Mouse (Mus musculus) megakaryocyte, adult 5-6 weeks (primary cell): Measurements from ENCODE around the gene Cenpv. TPM values are rescaled to one million over a fixed set of nuclear protein-coding genes. Genes with fewer than 3 reads are reported as not detected.

Experiments used
- ATAC-seq: 2 replicates; pipeline ENCODE4 v1.8.0; 2016; ENCODE audit warnings: mild to moderate bottlenecking, inconsistent platforms; ENCODE audit not compliant: poor library complexity, severe bottlenecking
- total RNA-seq, 2 experiments: library from RNA; stranded (forward) in 1 of 2; stranded (reverse) in 1 of 2; fragments of 153-499, 151-499 nt in 1 of 2; fragments of 221-1000, 200-1000 nt in 1 of 2; gene quantifications; 2 replicates each; pipeline versions ENCODE4 v1.2.3 to v1.2.4; 2015 to 2017

Cenpv gene
- total RNA-seq, 2 experiments from 2014 or later, result 3.1 to 5.2 TPM

DNA sequence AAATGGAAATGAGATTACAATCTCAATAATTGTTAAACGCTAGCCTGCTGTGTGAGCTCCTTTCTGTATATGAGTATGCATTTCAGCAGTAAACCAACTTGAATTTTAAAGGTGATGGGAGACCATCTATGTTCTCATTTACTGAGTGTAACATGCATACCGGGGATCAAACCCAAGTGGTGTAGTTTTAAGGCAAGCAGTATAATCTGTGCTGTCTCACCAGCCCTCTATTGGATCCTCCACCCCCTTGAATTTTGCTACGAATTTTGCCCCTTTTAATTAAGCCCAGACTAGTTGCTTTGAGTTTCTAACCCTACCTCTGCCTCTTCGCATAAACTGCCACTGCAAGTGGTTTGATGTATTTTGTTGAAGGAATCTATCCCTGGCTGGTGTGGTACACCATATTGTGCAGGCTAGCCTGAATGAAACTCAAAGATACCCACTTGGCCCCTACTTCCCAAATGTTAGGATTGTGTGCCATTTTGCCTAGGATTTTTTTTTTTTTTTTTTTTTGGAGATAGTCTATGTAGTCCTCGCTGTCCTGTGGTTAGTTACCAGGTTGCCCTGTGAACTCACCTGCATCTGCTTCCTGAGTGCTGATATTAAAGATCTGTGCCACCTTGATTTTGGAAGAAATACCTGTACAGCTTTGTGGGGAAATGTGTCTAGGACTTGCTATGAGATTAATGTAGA lies 15.2 kb upstream of the Cenpv start:
- no peak for ATAC-seq

DNA sequence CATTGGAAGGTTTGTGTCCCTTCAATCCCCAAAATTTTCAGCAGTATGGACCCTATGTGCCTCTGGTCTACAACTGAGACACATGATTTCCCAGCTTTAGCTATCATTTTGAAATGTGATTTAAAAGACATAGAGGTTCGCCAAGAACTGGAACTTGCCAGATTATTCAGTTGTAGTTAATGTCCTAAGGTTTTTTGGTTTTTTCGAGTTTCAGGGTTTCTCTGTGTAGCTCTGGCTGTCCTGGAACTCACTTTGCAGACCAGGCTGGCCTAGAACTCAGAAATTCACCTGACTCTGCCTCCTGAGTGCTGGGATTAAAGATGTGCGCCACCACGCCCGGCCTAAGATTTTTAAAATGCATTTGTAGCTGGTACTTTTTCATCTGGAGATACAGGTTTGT lies 14.6 kb upstream of the Cenpv start:
- ATAC-seq, result no peak

DNA sequence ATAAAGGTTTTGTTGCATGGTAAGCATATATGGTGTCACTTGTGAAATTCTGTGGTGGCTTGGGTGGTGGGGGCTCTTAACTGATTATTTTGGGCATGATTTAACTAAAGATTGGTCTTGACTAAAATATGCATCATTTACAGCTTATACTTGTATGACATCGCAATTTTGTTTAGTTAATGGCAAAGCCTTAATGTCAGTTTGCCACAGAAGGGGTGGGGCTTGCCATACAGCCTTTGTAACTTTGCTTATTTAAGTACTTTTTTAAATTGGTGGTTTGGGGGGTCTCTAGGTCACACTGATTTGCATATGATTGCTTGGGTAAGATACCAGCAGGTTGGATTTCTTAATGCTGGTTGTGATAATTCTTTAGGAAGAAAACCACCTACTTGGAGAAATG lies 14.1 kb upstream of the Cenpv start:
- ATAC-seq, result no peak

DNA sequence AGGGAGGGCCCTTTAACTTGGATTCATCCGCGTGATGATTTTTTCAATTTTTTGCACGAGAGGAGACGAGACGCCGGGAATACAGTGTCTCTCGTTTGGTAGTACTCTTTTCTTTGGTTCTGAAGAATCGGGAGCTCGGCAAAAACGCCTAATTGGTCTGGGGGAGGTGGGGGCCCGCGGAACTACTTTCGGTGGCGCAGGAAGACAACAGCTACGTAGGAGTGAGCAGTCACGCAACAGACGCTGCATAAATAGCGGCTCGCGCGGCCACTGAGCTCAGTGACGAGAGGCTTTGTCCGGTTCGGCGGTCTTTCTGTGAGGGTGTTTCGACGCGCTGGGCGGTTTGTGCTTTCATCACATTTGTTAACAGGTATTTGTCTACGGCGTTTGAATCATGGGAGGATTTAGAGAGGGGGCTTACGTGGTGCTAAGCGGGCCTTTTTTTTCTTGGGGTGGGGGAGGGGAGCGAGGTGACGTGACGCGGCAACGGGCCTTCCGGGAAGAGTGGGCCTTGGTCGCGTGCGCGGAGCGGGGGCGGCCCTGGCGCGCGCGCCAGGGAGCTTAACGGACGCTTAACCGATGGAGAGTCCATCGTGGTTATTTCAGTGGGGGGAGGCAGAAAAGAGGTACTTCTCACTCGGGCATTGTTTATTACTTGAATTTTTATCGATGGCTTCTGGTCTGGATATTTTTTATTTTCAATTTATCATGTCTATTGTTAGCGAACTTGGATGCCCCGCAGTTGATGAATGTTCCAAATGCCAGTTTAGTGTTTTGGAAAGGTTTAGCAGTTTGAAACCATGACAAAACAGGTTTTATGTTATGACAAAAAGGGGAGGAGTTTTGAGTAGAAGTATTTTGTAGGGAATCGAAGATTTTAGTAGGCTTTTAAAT lies 12.4 kb upstream of the Cenpv start:
- peak; percentile 62 for ATAC-seq

DNA sequence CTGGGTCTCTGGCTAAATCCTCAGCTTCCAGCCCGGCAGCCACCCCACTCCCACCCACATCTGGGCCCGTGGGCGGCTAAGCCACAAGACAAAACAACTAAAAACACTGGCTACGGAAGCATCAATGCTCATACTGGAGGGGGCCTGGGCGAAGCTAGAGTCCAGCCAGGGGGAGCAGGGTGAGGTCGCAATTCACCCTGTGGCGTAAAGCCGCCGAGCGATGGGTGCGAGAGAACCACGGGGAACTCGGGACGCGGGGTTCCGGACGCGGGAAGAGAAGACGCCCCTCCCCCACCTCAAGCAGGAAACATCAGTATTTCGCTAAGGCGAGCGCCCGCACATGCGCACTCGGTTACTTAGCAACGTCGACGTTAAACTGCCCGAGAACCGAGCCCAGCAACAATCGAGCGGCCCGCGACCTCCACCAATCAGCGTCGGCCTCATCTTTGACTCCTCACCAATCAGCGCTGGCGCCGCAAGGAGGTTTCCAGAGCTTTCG lies 11.7 kb upstream of the Cenpv start, which contains the start of gene Ubb:
Gene Ubb, plus strand, starts transcription at position 445 of the 499 bp plus-strand sequence.
- peak; percentile 73 for ATAC-seq

DNA sequence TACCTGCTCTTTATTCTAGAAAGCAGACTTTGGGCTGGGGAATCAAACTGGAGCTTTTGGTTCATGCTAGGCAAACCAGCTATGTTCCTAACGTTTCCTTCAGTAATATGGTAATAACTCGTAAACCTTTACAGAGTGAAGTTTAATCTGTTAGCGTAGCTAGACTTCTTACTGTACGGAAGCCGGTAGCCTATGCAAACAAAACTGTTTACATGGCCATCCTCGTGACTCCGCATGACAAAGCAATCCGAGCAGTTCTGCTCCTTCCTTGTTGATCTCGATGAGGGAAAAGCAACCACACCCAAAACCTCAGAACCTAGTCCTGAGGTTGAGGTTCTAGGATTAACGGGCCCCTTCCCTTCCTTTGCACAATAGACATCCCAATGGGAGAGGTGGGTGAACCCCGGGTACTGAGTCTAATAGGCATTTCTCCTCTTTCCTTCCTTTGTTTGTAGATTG lies 11.2 kb upstream of the Cenpv start:
- ATAC-seq, result peak; percentile 44

DNA sequence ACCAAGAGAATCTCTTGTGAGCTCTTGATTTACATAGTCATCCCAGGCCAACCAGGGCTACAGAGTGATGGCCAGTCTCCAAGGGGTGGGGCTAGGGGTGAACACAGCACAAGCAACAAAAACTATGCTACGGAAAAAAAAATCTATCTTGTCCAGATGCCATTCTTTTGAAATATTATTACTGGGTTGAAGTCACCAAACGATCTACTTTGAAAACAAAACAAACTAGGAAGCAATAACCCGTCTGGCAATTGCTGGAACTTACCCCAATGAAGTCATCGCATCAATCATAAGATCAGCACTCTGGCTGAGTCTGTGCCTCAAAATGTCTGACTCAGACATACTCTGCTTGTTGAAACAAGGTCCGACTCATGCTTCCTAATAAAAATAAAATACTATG lies 10.7 kb upstream of the Cenpv start:
- ATAC-seq, result 0 out of 2 replicates have a peak, but pooled peaks have one; percentile 14

DNA sequence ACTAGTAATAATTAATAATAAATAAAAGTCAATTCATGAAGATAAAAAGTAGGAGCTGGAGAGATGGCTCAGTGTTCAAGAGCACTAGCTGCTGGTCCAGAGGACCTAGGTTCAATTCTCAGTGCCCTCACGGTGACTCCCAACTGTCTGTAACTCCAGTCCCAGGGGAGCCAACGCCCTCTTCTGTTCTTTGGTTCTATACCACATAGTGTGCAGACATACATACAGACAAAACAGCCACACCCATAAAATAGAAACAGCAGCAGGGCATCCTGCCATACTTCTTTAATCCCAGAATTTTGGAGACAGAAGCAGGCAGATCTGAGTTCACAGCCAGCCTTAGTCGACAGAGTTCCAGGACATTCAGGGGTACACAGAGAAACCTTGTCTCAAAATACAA lies 4.9 kb upstream of the Cenpv start:
- ATAC-seq, result no peak

DNA sequence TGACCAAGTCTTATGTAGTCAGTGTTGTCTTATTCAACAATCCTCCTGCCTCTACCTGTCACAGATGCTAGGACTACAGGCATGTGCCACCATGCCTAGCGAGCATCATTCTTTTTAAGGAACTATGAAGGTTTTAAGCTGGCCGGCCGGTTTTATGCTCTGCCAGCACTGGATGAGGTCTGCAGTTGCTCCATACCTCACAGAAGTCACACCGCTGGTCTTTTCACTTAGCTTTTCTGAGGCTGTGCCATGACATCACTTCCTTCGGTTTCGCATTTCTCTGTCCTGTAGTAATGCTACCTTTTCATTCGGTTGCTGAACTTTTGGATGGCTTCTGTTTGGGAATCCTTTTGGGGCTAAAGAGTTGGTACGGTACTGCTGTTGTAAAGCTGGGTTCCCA lies 2.5 kb upstream of the Cenpv start:
- peak; percentile 53 for ATAC-seq

DNA sequence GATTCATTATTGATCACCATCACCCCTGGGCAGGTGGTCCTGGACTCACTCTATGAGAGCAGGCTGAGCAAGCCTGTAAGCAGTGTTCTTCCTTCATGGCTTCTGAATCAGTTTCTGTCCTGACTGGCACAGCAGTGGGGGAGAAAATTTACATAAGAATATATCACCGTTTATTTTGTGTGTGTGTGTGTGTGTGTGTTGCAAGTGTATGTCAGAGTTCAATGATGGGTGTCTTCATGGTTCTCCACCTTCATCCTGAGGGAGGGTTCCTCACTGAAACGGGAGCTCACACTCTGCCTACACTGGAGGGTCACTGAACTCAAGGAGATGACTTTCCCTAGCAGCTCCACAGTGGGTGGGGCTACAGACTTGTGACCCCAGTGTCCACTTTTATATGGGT lies 1.9 kb upstream of the Cenpv start:
- no peak for ATAC-seq

DNA sequence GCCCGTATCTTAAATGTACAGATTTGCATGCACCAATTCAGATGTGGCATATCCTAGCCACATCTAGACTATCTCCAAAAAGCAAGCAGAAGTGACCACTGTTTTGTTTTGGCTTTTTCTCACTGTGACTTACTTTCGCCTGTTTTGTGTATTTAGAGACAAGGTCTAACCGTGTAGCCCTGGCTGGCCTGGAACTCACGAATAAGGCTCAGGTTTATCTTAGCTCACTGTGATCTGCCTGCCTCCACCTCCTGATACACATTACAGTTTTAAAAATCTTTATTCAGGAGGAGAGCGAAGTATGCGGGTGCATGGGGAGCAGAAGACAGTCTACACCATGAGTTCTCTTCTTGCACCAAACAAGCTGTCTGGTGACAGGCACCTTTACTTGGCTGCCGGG lies 1.1 kb upstream of the Cenpv start:
- no peak for ATAC-seq

DNA sequence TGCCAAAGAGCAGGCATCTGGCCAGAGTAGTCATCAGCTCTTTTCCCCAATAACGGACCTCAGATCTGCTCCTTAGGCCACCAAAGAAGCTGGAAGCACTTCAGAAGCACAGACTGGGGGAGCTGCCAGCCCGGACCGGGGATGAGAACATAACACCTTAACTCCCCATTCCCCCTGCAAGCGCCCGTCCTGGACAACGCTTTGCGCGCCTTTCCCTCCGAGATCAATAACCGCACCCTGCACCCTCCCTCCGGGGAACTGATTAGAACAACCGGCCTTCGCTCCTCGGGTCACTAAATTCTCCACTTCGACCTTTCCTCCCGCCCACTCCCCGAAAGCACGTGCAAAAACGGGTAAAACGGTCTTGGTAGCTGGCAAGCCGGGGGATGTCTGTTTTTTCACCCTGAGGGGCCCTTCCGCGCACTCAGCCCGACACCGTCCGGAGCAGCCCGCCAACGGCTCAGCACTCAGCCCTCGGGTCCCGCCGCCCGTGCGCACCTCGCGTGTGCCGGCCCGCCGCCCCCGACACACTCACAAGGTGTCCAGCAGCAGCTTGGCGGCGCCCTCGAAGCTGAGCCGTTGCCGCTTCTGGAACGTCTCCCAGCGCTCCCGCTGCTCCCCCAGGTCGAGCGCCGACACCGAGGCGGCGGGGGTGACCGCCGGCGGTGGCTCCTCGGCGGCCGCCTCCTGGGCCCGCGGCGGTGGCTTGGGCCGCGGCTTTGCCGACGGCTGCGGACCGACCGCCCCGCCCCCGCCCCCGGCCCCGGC lies 556 bp downstream of the Cenpv start:
- ATAC-seq, result peak; percentile 57

DNA sequence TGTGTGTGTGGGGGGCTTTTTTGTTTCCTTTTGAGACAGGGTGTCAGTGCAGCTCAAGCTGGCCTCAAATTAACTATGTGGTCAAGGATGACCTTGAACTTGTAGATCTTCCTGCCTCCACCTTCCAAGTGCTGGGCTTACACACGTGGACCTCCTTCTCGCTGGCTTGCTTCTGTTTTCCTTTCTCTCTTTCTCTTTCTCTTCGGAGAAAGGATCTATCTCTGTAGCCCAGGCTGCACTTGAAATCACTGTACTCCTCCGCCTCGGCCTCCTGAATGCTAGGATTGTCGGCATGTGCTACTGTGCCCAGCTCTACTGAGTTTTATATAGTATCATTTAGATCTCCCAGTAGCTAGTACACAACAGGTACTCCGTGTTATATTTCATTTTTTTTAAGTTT lies 1.5 kb downstream of the Cenpv start:
- ATAC-seq, result no peak

DNA sequence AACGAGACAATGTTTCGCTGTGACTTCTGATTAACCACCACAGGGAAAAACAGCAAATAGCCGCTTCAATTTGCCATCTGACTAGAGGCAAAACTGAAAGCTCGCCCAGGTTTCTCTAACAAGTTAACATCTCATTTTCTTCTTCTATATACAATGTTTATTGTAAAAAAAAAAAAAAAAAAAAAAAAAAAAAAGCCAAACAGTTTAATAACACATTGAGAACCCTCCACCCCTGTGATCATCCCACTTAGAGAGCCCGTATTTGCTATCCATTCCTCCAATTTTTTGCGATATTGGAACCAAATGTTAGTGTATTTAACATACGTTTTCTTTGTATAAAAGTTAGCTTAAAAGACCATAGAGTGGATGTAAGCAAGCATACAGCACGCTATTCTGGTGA lies 2.0 kb downstream of the Cenpv start:
- ATAC-seq, result no peak

DNA sequence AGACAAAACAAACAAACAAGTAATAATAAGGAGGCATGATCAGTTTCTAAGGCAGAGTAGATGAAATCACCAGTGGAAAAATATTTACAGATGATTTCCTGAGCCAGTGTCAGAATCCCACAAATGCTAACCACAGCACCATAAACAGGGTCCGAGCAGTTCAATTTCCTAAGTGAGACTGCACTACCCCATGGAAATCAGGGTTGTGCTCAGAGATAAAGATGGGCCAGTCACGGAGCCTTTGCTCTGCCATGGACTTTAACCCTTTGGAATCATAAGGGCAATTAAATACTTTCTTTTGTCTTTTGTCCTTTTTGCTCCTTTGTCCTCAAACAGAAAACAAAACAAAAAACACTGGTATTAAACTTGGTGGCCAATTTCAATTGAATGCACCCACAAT lies 16.8 kb downstream of the Cenpv start:
- ATAC-seq, result no peak

DNA sequence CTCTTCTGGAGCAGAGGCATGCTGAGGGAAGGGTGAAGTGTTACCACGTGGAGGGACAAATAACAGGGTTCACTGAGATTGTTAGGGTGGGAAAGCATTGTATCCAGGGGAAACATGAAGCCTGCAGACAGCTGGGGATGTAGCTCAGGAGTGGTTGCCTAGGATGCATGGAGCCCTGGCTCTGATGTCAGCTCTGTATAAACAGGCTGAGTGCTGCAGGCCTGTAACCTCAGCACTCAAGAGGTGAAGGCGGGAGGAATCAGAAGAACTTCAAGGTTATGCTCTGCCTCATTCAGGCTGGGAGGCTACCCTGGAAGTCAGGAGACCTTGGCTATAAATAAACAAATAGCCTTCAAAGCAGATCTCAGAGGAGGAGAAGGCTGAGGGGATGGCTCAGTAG lies 20.1 kb downstream of the Cenpv start:
- no peak for ATAC-seq

DNA sequence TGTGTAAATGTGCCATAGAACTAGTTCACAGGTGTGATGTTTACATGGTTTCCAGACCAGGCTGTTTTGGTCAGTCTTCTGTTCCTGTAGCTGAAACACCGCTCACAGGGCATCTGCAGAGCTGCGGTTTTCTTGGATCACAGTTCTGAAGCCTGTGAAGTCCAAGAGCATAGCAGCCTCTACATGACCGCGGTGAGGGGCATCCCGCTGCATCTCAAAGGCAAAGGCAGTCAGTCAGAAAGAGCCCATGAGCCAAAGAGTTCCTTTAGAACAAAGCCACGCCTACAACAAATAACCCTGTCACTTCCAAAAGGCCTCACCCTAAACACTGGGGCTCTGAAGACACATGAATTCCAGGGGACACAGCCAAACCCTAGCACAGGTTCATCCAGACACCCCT lies 25.8 kb downstream of the Cenpv start:
- no peak for ATAC-seq

DNA sequence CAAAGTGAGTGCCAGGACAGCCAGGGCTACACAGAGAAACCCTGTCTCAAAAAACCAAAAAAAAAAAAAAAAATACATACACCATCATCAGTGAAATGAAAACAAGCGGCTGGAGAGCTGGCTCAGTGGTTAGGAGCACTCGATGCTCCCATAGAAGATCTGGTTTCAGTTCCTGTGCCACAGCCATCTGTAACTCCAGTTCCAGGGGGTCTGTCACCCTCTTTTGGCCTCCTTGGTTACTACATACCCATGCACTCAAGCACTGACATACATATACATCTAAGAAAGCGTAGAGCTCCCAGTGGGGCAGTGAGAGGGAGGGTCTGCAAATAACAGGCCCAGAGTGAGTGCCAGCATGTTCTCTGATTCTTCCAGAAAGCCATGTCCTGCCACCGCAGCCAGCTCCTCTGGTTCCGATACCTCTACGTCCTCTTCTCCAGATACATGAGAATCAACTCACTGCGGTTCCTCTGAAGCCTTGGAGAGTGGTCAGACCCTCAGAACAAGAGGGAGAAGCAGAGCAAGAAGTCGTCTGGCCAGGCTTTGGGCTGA lies 26.5 kb downstream of the Cenpv start:
- 0 out of 2 replicates have a peak, but pooled peaks have one; percentile 47 for ATAC-seq

DNA sequence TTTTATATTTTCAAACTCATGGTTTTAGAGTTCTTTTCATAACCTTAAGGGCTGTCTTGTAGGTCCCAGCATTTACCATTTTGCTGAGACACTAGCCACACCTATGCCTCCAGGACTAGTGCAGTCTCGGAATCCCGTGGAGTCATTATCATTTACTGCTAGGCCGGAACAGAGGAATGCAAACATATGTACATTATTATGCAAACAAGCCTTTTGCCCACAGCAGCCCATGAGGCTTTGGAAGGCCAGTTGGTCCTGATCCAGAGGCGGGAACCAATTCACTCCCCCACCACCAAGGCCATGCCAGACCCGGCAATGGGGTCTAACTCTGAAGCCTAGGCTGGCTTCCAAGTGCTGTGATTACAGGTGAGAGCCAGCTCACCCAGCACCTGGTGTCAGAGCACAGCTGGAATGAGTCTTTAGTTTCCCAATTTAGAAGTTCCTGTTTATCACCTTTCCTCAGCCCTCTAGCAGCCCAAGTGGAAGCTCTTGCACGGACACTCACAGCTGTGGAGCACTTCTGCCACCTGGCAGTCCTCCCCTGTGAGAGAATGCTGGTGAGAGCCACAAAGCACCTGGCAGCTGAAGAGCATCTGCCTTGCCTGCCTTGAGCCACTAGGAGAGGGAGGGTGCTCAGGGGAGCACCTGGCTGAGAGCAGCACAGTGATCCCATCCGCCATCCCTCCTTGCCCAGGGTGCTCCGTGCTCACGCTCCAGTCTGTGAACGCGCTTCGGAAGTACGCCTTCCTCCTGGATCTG lies 27.4 kb downstream of the Cenpv start:
- ATAC-seq, result peak; percentile 49; the same call in 1 of the 2 replicates

DNA sequence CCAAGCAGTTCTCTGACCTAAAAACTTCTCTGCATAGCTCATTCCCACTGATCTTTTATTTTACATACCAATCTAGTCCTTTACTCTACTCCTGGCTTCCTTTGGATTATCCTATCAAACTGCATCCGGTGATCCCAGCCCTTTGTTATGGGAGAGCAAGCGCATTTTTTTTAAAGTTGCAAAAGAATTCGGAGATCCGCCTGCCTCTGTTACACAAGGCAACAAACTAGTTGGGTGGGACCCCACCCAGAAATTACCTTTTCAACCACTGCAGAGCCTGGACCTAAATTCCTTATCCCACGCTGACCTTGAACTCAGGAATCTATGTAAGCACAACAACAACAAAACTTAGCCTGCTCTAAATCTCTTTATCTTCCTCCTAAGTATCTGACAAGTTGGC lies 28.1 kb downstream of the Cenpv start:
- ATAC-seq, result no peak
